Mouse (Mus musculus): ENCODE measurements at regions not wholly inside any gene's neighbourhood (a gene's known extent, or its start where the extent isn't known, plus 50 kb on each side); places are given as distances from the start of the nearest gene placed in this dataset.

- intact Hi-C loops (cut with DNase I): no loop called here
- no peak for DNase-seq
Observed at GRCm38 (mm10) chr13:42507535-42507934, 172.9 kb upstream of the Phactr1 start.

GRCm38 (mm10) chr13:42518686-42519085, 161.7 kb upstream of the Phactr1 start:
- intact Hi-C loops (cut with DNase I): no loop called here
- no peak for DNase-seq

GRCm38 (mm10) chr13:42522553-42522952, 157.9 kb upstream of the Phactr1 start:
- intact Hi-C loops (cut with DNase I): no loop called here

GRCm38 (mm10) chr13:42526163-42526562, 154.3 kb upstream of the Phactr1 start:
- intact Hi-C loops (cut with DNase I): no loop called here
- no peak for DNase-seq

More at GRCm38 (mm10) chr13:42522553-42522952, 157.9 kb upstream of the Phactr1 start:
- no peak for DNase-seq

- intact Hi-C loops (cut with DNase I): no loop called here
- DNase-seq: no peak
Observed at GRCm38 (mm10) chr13:42526966-42527365, 153.5 kb upstream of the Phactr1 start.

GRCm38 (mm10) chr13:42528169-42528568, 152.3 kb upstream of the Phactr1 start:
- DNase-seq: no peak
- intact Hi-C loops (cut with DNase I): no loop called here

GRCm38 (mm10) chr13:42536501-42537210, 143.8 kb upstream of the Phactr1 start:
- intact Hi-C loops (cut with DNase I): no loop called here
- DNase-seq: no peak

- DNase-seq: no peak
- intact Hi-C loops (cut with DNase I): no loop called here
Observed at GRCm38 (mm10) chr13:42538046-42538445, 142.4 kb upstream of the Phactr1 start.

- intact Hi-C loops (cut with DNase I): no loop called here
- no peak for DNase-seq
Observed at GRCm38 (mm10) chr13:42544536-42545094, 135.8 kb upstream of the Phactr1 start.

- intact Hi-C loops (cut with DNase I): no loop called here
Observed at GRCm38 (mm10) chr13:42546389-42546788, 134.0 kb upstream of the Phactr1 start.

GRCm38 (mm10) chr13:42546851-42547250, 133.6 kb upstream of the Phactr1 start:
- intact Hi-C loops (cut with DNase I): no loop called here
- no peak for DNase-seq

More at GRCm38 (mm10) chr13:42546389-42546788, 134.0 kb upstream of the Phactr1 start:
- no peak for DNase-seq

GRCm38 (mm10) chr13:42549021-42549559, 131.3 kb upstream of the Phactr1 start:
- DNase-seq: no peak
- intact Hi-C loops (cut with DNase I): no loop called here

- intact Hi-C loops (cut with DNase I): no loop called here
- DNase-seq: no peak
Observed at GRCm38 (mm10) chr13:42554961-42555360, 125.5 kb upstream of the Phactr1 start.

- no peak for DNase-seq
- intact Hi-C loops (cut with DNase I): no loop called here
Observed at GRCm38 (mm10) chr13:42558526-42558925, 121.9 kb upstream of the Phactr1 start.

GRCm38 (mm10) chr13:42561446-42561845, 119.0 kb upstream of the Phactr1 start:
- intact Hi-C loops (cut with DNase I): no loop called here
- DNase-seq: no peak

GRCm38 (mm10) chr13:42565291-42566058, 114.9 kb upstream of the Phactr1 start:
- no peak for DNase-seq
- intact Hi-C loops (cut with DNase I): no loop called here

GRCm38 (mm10) chr13:42570600-42571348, 109.6 kb upstream of the Phactr1 start:
- intact Hi-C loops (cut with DNase I): no loop called here
- no peak for DNase-seq

GRCm38 (mm10) chr13:42574189-42574588, 106.2 kb upstream of the Phactr1 start:
- intact Hi-C loops (cut with DNase I): no loop called here
- no peak for DNase-seq

- peak; percentile 76 for DNase-seq
- intact Hi-C loops (cut with DNase I): loop anchor here (5.0 kb wide), 1 partner anchor 246 kb away; no protein-coding TSS in a partner anchor
Observed at GRCm38 (mm10) chr13:42575725-42576426, 104.5 kb upstream of the Phactr1 start.

- peak; percentile 7 for DNase-seq
- intact Hi-C loops (cut with DNase I): loop anchor here (5.0 kb wide), 1 partner anchor 243 kb away; no protein-coding TSS in a partner anchor
Observed at GRCm38 (mm10) chr13:42579471-42579870, 101.0 kb upstream of the Phactr1 start.

All from left cerebral cortex, postnatal 4 days (tissue).